Mouse (Mus musculus) liver, embryonic 14.5 days (tissue): Measurements from ENCODE around the gene Fbln1. TPM values are rescaled to one million over a fixed set of nuclear protein-coding genes. Genes with fewer than 3 reads are reported as not detected.
"Not testable (repeated sequence)": the region's sequence is repeated elsewhere in the genome, so short reads cannot be mapped to it uniquely, and the experiment has no call there.

Experiments used
- ATAC-seq: fragments of 200-750 bp; cut with Nextera tagmentation; 2 replicates; pipeline ENCODE4 v1.8.0; 2017; ENCODE audit warnings: moderate number of reproducible peaks, mild to moderate bottlenecking, moderate library complexity; ENCODE audit not compliant: insufficient read depth
- DNase-seq, 3 experiments: peaks; one replicate each; pipeline ENCODE4 v3.0.0-alpha.2; 2012 to 2013; ENCODE audit warnings: low read depth in 3 of 3, low spot score in 3 of 3
- H3K27ac ChIP-seq: fragments of 300-500 bp; sonication (generic); 2 replicates; pipeline ENCODE4 v1.5.1; 2014; ENCODE audit warnings: moderate library complexity, mild to moderate bottlenecking, control low read depth, inconsistent platforms
- H3K27me3 ChIP-seq: fragments of 300-500 bp; sonication (generic); 2 replicates; pipeline ENCODE4 v1.6.1; 2014; ENCODE audit warnings: mild to moderate bottlenecking, low read length, moderate library complexity; ENCODE audit not compliant: control insufficient read depth, insufficient read depth
- H3K36me3 ChIP-seq: fragments of 300-500 bp; sonication (generic); replicated peaks from 2 replicates; pipeline ENCODE4 v1.6.1; 2014; ENCODE audit warnings: low read depth; ENCODE audit not compliant: control insufficient read depth, insufficient read depth
- H3K4me1 ChIP-seq, 2 experiments: fragments of 200-500 bp in 1 of 2; fragments of 300-500 bp in 1 of 2; sonication (generic) in 1 of 2; replicated peaks; 2 replicates each; pipeline ENCODE4 v1.6.1; 2012 to 2014; ENCODE audit warnings: antibody characterized with exemption in 1 of 2, inconsistent platforms in 1 of 2, low read length in 1 of 2; ENCODE audit not compliant: control insufficient read depth in 2 of 2, insufficient read depth in 2 of 2
- H3K4me2 ChIP-seq: fragments of 300-500 bp; sonication (generic); 2 replicates; pipeline ENCODE4 v1.6.1; 2014; ENCODE audit warnings: low read depth, mild to moderate bottlenecking, control low read depth, moderate library complexity
- H3K4me3 ChIP-seq, 2 experiments: fragments of 200-500 bp in 1 of 2; fragments of 300-500 bp in 1 of 2; sonication (generic) in 1 of 2; 2 replicates each; pipeline ENCODE4 v1.5.1; 2012 to 2014; ENCODE audit warnings: low read depth in 2 of 2, low read length in 2 of 2, mild to moderate bottlenecking in 2 of 2, control low read depth in 1 of 2, inconsistent platforms in 1 of 2, moderate library complexity in 1 of 2; ENCODE audit not compliant: insufficient read depth in 1 of 2
- H3K9ac ChIP-seq: fragments of 300-500 bp; sonication (generic); replicated peaks from 2 replicates; pipeline ENCODE4 v1.6.1; 2014; ENCODE audit warnings: mild to moderate bottlenecking, control low read depth, moderate library complexity
- H3K9me3 ChIP-seq: fragments of 300-500 bp; sonication (generic); 2 replicates; pipeline ENCODE4 v1.6.1; 2016; ENCODE audit warnings: low read length, mixed read lengths; ENCODE audit not compliant: control insufficient read depth
- CTCF ChIP-seq: IDR thresholded peaks from 2 replicates; pipeline ENCODE4 v1.5.1; 2016; ENCODE audit warnings: antibody characterized with exemption, low read depth, control low read depth
- EP300 ChIP-seq: IDR thresholded peaks from 2 replicates; pipeline ENCODE4 v1.6.1; 2016; ENCODE audit warnings: antibody characterized with exemption, low read depth
- WGBS: fragments of 180-500 bp; shearing (Covaris S2); extraction: QIAGEN DNeasy Blood & Tissue Kit; methylation state at CpG from one replicate; pipeline ENCODE4 v1.1.7; 2014; ENCODE audit not compliant: insufficient replicate concordance; 5-methylcytosine and 5-hydroxymethylcytosine counted together
- polyA plus RNA-seq, 2 experiments: library from polyadenylated mRNA; depleted of rRNA in 1 of 2; stranded (reverse) in 1 of 2; unstranded in 1 of 2; fragments of >200 nt; fragmentation: Nextera tagmentation in 1 of 2; extraction: Ambion mirVana in 1 of 2; gene quantifications; 2 replicates each; pipeline versions ENCODE4 v1.2.1 to v1.2.3; 2012 to 2014

Gene Fbln1
- polyA plus RNA-seq, 2 experiments = 4.9 to 5.4 TPM

- Histone ChIP-seq H3K27me3 (no peaks in the 10 kb centered on the region), H3K9me3 (no peaks in the 10 kb centered on the region), H3K36me3 (no peaks in the 10 kb centered on the region), H3K9ac (no peak overlapping the region), H3K4me1 (peaks cover 0 to 7% of the 10 kb centered on the region in 2 experiments; a peak in 2 of 4 replicates), H3K27ac (no peak overlapping the region), H3K4me3 (no peak overlapping the region), H3K4me2 (no peak overlapping the region)
- no peak for ATAC-seq
- 74% methylated on average over 5 of the region's 5 CpGs for WGBS
- no peak for TF ChIP-seq EP300
- no peak for TF ChIP-seq CTCF
- no peak for DNase-seq
Observed at GRCm38 (mm10) chr15:85329096-85329495, 123.3 kb downstream of the Fbln1 start.

GRCm38 (mm10) chr15:85330024-85330423, 124.3 kb downstream of the Fbln1 start:
- Histone ChIP-seq H3K4me2 (no peak overlapping the region), H3K9ac (no peak overlapping the region), H3K9me3 (no peaks in the 10 kb centered on the region), H3K36me3 (no peaks in the 10 kb centered on the region), H3K4me1 (peaks cover 0 to 7% of the 10 kb centered on the region in 2 experiments; a peak in 2 of 4 replicates), H3K27ac (no peak overlapping the region), H3K27me3 (no peaks in the 10 kb centered on the region), H3K4me3 (no peak overlapping the region)
- ATAC-seq (peak; percentile 31; the same call in 1 of the 2 replicates), DNase-seq (peak in 1 of 3 experiments; percentile 30)
- no peak for TF ChIP-seq CTCF
- no peak for TF ChIP-seq EP300
- 66% methylated on average over 6 of the region's 6 CpGs for WGBS

GRCm38 (mm10) chr15:85333511-85333910, 127.8 kb downstream of the Fbln1 start:
- H3K9me3 ChIP-seq, ATAC-seq, H3K36me3 ChIP-seq, H3K4me2 ChIP-seq, H3K27ac ChIP-seq, DNase-seq, H3K27me3 ChIP-seq, H3K4me3 ChIP-seq, H3K9ac ChIP-seq, H3K4me1 ChIP-seq: not testable (repeated sequence)
- 75% methylated on average over 6 of the region's 6 CpGs for WGBS

GRCm38 (mm10) chr15:85334234-85334633, 128.5 kb downstream of the Fbln1 start:
- H3K9me3 ChIP-seq = no peaks in the 10 kb centered on the region
- H3K4me1 ChIP-seq = peaks cover 0 to 10% of the 10 kb centered on the region in 2 experiments; a peak in 2 of 4 replicates
- no peak overlapping the region for H3K9ac ChIP-seq
- DNase-seq = no peak
- TF ChIP-seq CTCF (no peak), EP300 (no peak)
- no peak overlapping the region for H3K4me3 ChIP-seq
- no peak for ATAC-seq
- 35% methylated on average over 3 of the region's 3 CpGs for WGBS
- H3K27ac ChIP-seq = no peak overlapping the region
- no peaks in the 10 kb centered on the region for H3K27me3 ChIP-seq
- no peaks in the 10 kb centered on the region for H3K36me3 ChIP-seq
- H3K4me2 ChIP-seq = no peak overlapping the region

GRCm38 (mm10) chr15:85335671-85336300, 130.0 kb downstream of the Fbln1 start, which contains the start of gene Atxn10:
Gene Atxn10, plus strand, starts transcription at chr15:85336245.
- Histone ChIP-seq H3K36me3 (no peaks in the 10 kb centered on the region), H3K27me3 (no peaks in the 10 kb centered on the region), H3K9ac (peak within 1 kb of the TSS; percentile 68), H3K9me3 (no peaks in the 10 kb centered on the region), H3K4me1 (peaks cover 0 to 10% of the 10 kb centered on the region in 2 experiments; a peak in 2 of 4 replicates), H3K27ac (peak within 1 kb of the TSS; percentile 3), H3K4me2 (peak within 1 kb of the TSS; percentile 86), H3K4me3 (peak within 1 kb of the TSS; percentile 72 to 75)
- ATAC-seq = no peak
- TF ChIP-seq CTCF = no peak
- TF ChIP-seq EP300 = no peak
- WGBS = 13% methylated on average over 17 of the region's 19 CpGs
- no peak for DNase-seq

Other genes with a start within 250 kb of the Fbln1 start
- gene 5031439G07Rik, start 217.4 kb upstream of the Fbln1 start, polyA plus RNA-seq (2012; rRNA removed) = 1.7 and 1.8 TPM in 2 replicates
- 1.2 and 1.4 TPM in 2 replicates for gene 5031439G07Rik, start 217.4 kb upstream of the Fbln1 start, polyA plus RNA-seq (2014; fragmentation: Nextera tagmentation; extraction: Ambion mirVana)
- 0.04 TPM in 1 of 2 replicates, not detected in the other for gene Upk3a, start 188.8 kb upstream of the Fbln1 start, polyA plus RNA-seq (2012; rRNA removed)
- 0.13 TPM in 1 of 2 replicates, not detected in the other for gene Upk3a, start 188.8 kb upstream of the Fbln1 start, polyA plus RNA-seq (2014; fragmentation: Nextera tagmentation; extraction: Ambion mirVana)
- gene Fam118a, start 177.0 kb upstream of the Fbln1 start, polyA plus RNA-seq (2012; rRNA removed) = 1.6 and 2.8 TPM in 2 replicates
- 5.0 and 5.9 TPM in 2 replicates for gene Fam118a, start 177.0 kb upstream of the Fbln1 start, polyA plus RNA-seq (2014; fragmentation: Nextera tagmentation; extraction: Ambion mirVana)
- 0.04 and 0.25 TPM in 2 replicates for gene Smc1b, start 74.0 kb upstream of the Fbln1 start, polyA plus RNA-seq (2012; rRNA removed)
- gene Smc1b, start 74.0 kb upstream of the Fbln1 start, polyA plus RNA-seq (2014; fragmentation: Nextera tagmentation; extraction: Ambion mirVana) = 0.25 and 0.43 TPM in 2 replicates
- not detected in 2 replicates for gene Ribc2, start 73.9 kb upstream of the Fbln1 start, polyA plus RNA-seq (2012; rRNA removed)
- not detected in 2 replicates for gene Ribc2, start 73.9 kb upstream of the Fbln1 start, polyA plus RNA-seq (2014; fragmentation: Nextera tagmentation; extraction: Ambion mirVana)
- gene Atxn10, start 130.3 kb downstream of the Fbln1 start, polyA plus RNA-seq (2012; rRNA removed) = 24.5 and 35.0 TPM in 2 replicates
- 69.1 and 71.0 TPM in 2 replicates for gene Atxn10, start 130.3 kb downstream of the Fbln1 start, polyA plus RNA-seq (2014; fragmentation: Nextera tagmentation; extraction: Ambion mirVana)